Mouse (Mus musculus) heart, adult 11 months (tissue): ENCODE measurements around the gene Evl.

Experiments used
- DNase-seq: peaks from one replicate; pipeline ENCODE4 v3.0.0; 2022

The Evl gene

DNA sequence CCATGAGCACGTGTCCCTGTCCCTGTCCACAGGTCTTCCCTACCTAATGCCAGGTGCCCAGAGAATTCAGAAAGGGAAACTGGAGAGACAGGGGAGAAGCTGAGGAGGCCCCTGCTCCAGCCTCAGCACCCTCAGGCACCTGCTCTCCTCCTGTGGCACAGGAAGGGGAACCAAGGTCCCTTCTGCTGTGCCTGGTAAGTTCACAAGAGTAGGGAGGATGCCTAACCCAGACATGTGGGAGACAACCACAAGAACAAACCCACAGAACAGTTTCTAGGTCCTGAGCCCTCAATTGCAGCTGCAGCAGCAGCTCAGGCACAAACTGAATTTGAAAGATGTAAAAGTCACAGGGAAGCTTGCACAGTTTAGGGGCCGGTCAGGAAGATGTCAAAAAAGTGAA, 146.7 kb downstream of the Evl start:
- DNase-seq: no peak

DNA sequence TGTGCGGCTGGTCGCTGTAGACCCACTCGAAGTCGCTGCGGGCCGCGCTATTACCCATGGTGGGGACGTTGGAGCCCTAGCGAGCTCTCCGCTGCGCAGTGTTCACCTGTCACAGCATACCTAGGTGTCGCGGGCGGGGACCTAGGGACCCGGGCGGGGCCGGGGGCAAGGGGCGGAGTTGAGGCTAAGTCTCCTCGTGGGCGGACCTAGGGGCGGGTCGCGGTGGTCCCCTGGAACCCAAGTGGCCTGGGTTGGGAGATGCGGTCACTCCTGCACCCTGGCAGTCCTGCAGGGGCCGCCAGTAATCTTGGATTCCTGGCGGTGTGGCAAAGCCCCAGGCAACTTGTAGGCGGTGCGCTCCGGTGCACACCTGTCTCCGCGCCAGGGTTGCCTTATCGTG, 147.7 kb downstream of the Evl start, which contains the start of gene Degs2:
Gene Degs2 (minus strand): TSS at position 131 of the 400 bp plus-strand sequence.
- no peak for DNase-seq

GRCm38 (mm10) chr12:108705486-108705885, 151.0 kb downstream of the Evl start:
- peak; percentile 78 for DNase-seq

- peak; percentile 25 for DNase-seq
Observed at GRCm38 (mm10) chr12:108706129-108706528, 151.6 kb downstream of the Evl start.

DNA sequence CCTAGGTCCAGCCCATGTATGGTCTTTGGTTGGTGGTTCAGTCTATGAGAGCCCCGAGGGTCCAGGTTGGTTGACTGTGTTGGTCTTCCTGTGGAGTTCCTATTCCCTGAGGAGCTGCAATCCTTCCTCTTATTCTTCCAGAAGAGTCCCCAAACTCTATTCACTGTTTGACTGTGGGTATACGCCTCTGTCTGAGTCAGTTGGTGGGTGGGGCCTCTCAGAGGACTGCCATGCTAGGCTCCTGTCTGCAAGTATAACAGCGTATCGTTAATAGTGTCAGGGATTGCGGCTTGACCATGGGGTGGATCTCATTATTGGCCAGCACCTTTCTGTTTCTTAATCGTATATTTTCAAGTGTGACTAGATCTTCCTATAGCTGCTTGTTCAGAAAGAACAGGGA, 154.9 kb downstream of the Evl start:
- DNase-seq: peak; percentile 72

DNA sequence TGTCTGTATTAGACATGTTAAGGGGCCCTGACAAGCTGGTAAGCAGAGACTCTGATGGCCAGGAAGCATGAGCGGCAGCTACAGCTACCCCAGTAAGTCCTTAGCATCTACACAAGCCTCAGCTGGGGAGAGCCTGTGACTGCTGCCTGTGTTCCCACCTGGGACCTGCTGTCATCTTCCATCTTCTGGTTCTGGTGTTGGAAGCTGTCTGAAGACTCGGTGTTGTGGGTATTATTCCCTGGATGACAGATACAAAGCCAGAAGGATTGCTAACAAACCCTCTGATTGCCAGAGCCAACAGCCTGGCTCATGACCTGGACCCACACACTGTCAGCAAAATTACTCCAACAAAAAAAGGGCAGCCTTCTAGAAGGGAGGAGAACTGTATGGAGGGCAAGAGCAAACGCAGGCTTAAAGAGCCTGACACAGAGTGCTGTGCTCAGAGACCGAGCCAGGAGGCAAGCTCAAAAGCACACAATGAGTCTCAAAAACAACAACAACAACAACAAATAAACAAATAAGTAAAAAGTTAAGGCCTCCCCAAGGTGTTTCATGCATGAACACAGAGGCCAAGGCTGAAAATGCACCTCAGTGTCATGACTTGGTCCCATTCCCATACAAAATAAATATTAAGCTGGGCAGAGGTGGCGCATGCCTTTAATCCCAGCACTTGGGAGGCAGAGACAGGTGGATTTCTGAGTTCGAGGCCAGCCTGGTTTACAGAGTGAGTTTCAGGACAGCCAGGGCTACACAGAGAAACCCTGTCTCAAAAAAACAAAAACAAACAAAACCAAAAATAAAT, 155.6 kb downstream of the Evl start:
- peak; percentile 62 for DNase-seq

DNA sequence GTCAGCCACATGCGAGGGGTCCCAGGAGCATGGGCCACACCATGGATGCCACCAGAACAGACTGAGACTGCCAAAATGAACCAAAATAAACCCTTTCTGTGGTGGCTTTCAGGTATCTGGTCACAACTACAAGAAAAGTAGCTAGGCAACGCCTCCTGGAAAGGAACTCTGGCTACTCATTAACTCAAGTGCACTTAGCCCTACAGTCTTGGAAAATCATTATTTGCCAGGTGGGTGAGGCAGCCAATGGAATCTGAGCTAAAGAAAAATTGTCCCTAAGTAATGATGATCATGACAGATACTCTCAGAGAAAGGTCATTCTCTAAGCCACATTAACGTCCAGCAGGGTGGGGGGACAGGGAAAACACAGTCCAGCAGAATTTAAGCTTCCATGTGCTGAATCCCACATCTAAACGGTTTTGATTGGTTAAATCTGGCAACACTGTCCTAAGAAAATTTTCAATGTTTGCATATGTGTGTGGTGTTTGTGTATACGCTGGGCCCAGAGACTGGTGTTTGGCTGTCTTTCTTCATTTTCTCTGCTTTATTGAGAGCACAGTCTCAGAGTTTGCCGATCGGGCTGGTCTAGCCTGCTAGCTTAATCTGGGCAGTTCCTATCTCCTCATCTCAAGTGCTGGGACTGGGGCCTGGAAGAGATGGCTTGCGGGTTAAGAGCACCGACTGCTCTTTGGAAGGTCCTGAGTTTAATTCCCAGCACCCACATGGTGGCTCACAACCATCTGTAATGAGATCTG, 156.5 kb downstream of the Evl start:
- DNase-seq: peak; percentile 73

- peak; percentile 85 for DNase-seq
Observed at GRCm38 (mm10) chr12:108712481-108712880, 158.0 kb downstream of the Evl start.

DNA sequence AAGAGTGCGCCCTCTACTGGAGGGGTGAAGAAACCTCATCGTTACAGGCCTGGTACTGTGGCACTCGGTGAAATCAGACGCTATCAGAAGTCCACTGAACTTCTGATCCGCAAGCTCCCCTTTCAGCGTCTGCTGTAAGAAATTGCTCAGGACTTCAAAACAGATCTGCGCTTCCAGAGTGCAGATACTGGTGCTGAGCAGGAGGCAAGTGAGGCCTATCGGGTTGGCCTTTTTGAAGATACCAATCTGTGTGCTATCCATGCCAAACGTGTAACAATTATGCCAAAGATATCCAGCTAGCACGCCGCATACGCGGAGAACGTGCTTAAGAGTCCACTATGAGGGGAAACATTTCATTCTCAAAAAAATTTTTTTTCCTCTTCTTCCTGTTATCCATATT, 159.5 kb downstream of the Evl start:
- DNase-seq: peak; percentile 17

DNA sequence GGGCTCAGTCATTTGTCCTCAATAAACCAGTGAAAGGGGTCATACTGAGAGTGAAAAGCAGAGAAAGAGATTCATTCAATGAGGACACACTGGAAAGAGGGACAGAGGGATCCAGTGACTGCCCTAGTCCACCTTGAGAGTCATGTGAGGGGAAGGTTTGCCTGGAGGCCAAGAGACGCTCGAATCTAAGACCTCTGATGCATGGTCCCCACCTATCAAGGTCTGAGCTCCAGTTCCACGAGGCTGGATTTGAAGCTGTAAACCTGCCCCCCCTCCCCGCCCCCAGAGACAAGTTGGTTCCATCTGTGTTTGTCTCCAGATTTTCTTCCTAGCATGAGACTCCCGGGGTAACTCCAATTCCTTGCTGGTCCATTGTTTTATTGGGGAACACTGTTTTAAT, 161.3 kb downstream of the Evl start:
- peak; percentile 71 for DNase-seq

DNA sequence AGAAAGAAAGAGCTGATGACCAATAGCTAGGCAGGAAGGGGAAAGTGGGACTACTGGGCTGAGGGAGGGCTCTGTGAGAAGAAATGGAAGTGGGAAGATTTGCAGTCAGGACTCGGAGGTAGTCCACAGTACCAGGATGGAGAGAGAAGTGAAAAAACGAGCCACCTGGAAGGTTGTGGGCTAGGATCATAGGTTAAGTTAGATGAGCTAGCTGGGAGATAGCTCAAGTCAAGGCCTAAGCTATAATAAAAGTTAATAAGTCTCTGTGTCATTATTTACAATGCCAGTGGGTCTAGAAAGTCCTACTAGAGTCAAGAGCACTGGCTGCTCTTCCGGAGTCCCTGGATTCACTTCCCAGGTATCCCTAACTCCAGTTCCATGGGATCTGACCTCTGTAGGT, 164.0 kb downstream of the Evl start:
- peak; percentile 65 for DNase-seq

- no peak for DNase-seq
Observed at GRCm38 (mm10) chr12:108722464-108722863, 167.9 kb downstream of the Evl start.

GRCm38 (mm10) chr12:108723841-108724240, 169.3 kb downstream of the Evl start:
- peak; percentile 72 for DNase-seq

DNA sequence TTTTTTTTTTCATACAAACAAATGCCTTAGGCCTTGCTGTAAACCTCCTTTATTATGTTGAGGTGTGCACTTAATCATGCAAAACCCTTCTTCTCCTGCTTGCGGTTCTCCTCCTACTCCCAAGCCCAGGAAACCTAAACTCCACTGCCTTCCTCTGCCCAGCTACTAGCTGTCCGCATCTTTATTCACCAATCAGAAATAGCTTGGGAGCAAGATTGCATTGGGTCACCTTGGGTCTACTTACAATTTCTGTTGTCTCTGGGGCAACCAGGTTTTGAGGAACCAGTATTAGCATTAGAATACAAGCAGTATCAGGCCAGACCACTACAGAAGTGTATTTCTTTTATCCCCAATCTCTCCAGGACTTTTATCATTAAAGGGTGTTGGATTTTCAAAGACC, 179.9 kb downstream of the Evl start:
- no peak for DNase-seq

- peak; percentile 61 for DNase-seq
Observed at GRCm38 (mm10) chr12:108737838-108738237, 183.3 kb downstream of the Evl start.
